Mouse (Mus musculus): Measurements from ENCODE around the gene Gm10251. TPM values are rescaled to one million over a fixed set of nuclear protein-coding genes. Genes with fewer than 3 reads are reported as not detected.
"Not testable (repeated sequence)": the region's sequence is repeated elsewhere in the genome, so short reads cannot be mapped to it uniquely, and the experiment has no call there.

Gene Gm10251
- not detected in 2 replicates for polyA plus RNA-seq (2012; rRNA removed)
- polyA plus RNA-seq (2014; fragmentation: Nextera tagmentation; extraction: Ambion mirVana), result not detected in 2 replicates

GRCm38 (mm10) chr14:6684070-6684469 lies at the start of gene Gm10251:
TSS of gene Gm10251 (minus strand) at chr14:6684170.
- not testable (repeated sequence) for H3K4me1 ChIP-seq (ENCODE audit: control insufficient read depth, insufficient read depth, low read length); DNase-seq (ENCODE audit: low spot score); H3K27me3 ChIP-seq (ENCODE audit: control insufficient read depth, insufficient read depth, low read length); H3K36me3 ChIP-seq (ENCODE audit: control insufficient read depth, insufficient read depth, low read length); H3K4me3 ChIP-seq (replicated peaks; ENCODE audit: low read length); H3K4me2 ChIP-seq (replicated peaks; ENCODE audit: low read depth, low read length, severe bottlenecking); H3K9ac ChIP-seq (ENCODE audit: low read depth, low read length, severe bottlenecking); H3K9me3 ChIP-seq (ENCODE audit: control insufficient read depth, low read length); H3K27ac ChIP-seq (replicated peaks; ENCODE audit: low read depth, low read length); ATAC-seq (ENCODE audit: low FRiP score, low read depth)
- WGBS, result no CpG with 5 or more reads among the region's 1 CpGs

DNA sequence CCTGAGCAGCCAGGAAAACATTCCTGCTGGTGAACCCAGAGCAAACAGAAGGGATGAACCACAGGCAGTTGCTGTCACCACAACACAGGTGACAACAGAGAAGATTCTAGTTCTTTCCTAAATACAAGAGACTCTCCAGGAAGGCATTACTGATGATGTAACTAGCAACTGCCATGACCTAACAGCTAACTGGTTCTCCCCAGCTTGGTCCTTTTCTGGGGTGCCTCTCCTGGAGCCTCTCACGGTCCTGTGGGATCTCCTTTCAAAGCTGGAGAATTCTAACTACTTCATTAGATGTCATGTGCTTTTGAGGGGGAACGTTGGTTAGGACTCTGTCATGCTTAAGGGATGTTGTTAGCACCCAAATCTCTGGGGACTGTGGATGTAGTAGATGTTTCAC lies 36.2 kb upstream of the Gm10251 start, which contains the start of gene Gm8050:
Gene Gm8050 (minus strand): TSS at position 101 of the 400 bp plus-strand sequence.
- H3K4me1 ChIP-seq (ENCODE audit: control insufficient read depth, insufficient read depth, low read length); ATAC-seq (ENCODE audit: low FRiP score, low read depth); H3K4me3 ChIP-seq (replicated peaks; ENCODE audit: low read length); H3K36me3 ChIP-seq (ENCODE audit: control insufficient read depth, insufficient read depth, low read length); H3K9me3 ChIP-seq (ENCODE audit: control insufficient read depth, low read length); H3K27me3 ChIP-seq (ENCODE audit: control insufficient read depth, insufficient read depth, low read length); H3K9ac ChIP-seq (ENCODE audit: low read depth, low read length, severe bottlenecking); DNase-seq (ENCODE audit: low spot score); H3K27ac ChIP-seq (replicated peaks; ENCODE audit: low read depth, low read length); H3K4me2 ChIP-seq (replicated peaks; ENCODE audit: low read depth, low read length, severe bottlenecking): not testable (repeated sequence)
- no CpG with 5 or more reads among the region's 2 CpGs for WGBS

- not testable (repeated sequence) for H3K27me3 ChIP-seq (ENCODE audit: control insufficient read depth, insufficient read depth, low read length); H3K27ac ChIP-seq (replicated peaks; ENCODE audit: low read depth, low read length); H3K36me3 ChIP-seq (ENCODE audit: control insufficient read depth, insufficient read depth, low read length); ATAC-seq (ENCODE audit: low FRiP score, low read depth); H3K9ac ChIP-seq (ENCODE audit: low read depth, low read length, severe bottlenecking); H3K9me3 ChIP-seq (ENCODE audit: control insufficient read depth, low read length); H3K4me2 ChIP-seq (replicated peaks; ENCODE audit: low read depth, low read length, severe bottlenecking); DNase-seq (ENCODE audit: low spot score); H3K4me3 ChIP-seq (replicated peaks; ENCODE audit: low read length); H3K4me1 ChIP-seq (ENCODE audit: control insufficient read depth, insufficient read depth, low read length)
- 60% methylated on average over 1 of the region's 2 CpGs for WGBS
Observed at GRCm38 (mm10) chr14:6622318-6622717, 61.7 kb downstream of the Gm10251 start, which contains the start of gene Gm3460. TSS of gene Gm3460 (minus strand) at chr14:6622418.

DNA sequence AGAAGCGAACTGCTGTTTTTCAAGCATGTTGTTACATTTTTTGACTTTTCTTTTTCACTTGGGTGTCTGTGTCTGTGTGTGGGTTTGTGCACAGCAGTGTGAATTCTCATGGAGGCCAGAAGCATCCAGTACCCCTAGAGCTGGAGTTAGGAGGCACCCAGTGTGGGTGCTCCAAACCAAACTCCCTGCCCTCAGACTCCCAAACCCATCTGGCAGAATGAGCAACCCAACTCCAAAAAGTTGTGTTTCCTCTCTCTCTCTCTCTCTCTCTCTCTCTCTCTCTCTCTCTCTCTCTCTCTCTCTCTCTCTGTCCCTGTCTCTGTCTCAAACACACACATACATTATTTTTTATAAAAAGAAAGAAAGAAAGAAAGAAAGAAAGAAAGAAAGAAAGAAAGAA lies 77.5 kb downstream of the Gm10251 start:
- not testable (repeated sequence) for H3K9me3 ChIP-seq (ENCODE audit: control insufficient read depth, low read length); H3K27ac ChIP-seq (replicated peaks; ENCODE audit: low read depth, low read length); H3K9ac ChIP-seq (ENCODE audit: low read depth, low read length, severe bottlenecking); H3K36me3 ChIP-seq (ENCODE audit: control insufficient read depth, insufficient read depth, low read length); DNase-seq (ENCODE audit: low spot score); H3K27me3 ChIP-seq (ENCODE audit: control insufficient read depth, insufficient read depth, low read length); H3K4me2 ChIP-seq (replicated peaks; ENCODE audit: low read depth, low read length, severe bottlenecking); H3K4me3 ChIP-seq (replicated peaks; ENCODE audit: low read length); ATAC-seq (ENCODE audit: low FRiP score, low read depth); H3K4me1 ChIP-seq (ENCODE audit: control insufficient read depth, insufficient read depth, low read length)
- no CpG with 5 or more reads among the region's 1 CpGs for WGBS

DNA sequence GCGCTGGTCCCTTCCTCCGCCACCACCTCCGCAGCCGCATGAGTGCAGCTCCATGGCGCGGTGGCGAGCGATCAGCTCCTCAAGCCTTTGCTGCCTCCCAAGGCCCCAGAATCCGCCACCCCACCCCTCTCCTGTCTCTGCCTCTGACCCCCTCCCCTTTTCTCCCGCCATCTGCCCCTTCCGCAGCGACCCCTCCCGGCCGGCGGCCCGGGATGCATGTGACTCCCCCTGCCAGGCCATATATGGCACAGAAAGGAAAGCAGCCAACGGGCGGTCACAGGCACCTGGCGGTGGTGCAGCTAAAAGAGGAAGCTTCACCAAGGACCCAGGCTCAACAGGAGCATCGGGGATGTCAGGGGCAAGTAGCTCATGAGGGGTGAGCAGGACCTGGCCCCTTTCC lies 79.0 kb downstream of the Gm10251 start:
- WGBS, result 2% methylated on average over 7 of the region's 20 CpGs
- H3K27me3 ChIP-seq (ENCODE audit: control insufficient read depth, insufficient read depth, low read length); H3K9me3 ChIP-seq (ENCODE audit: control insufficient read depth, low read length); H3K36me3 ChIP-seq (ENCODE audit: control insufficient read depth, insufficient read depth, low read length); ATAC-seq (ENCODE audit: low FRiP score, low read depth); H3K4me1 ChIP-seq (ENCODE audit: control insufficient read depth, insufficient read depth, low read length); H3K27ac ChIP-seq (replicated peaks; ENCODE audit: low read depth, low read length): not testable (repeated sequence)
- H3K9ac ChIP-seq (ENCODE audit: low read depth, low read length, severe bottlenecking), result peak overlapping the region; percentile 48; the same call in 1 of the 2 replicates
- peak overlapping the region; percentile 49 for H3K4me2 ChIP-seq (replicated peaks; ENCODE audit: low read depth, low read length, severe bottlenecking)
- peak overlapping the region; percentile 31 for H3K4me3 ChIP-seq (replicated peaks; ENCODE audit: low read length)
- peak; percentile 2 for DNase-seq (ENCODE audit: low spot score)

GRCm38 (mm10) chr14:6604551-6604950 lies 79.4 kb downstream of the Gm10251 start:
- H3K27ac ChIP-seq (replicated peaks; ENCODE audit: low read depth, low read length); H3K9me3 ChIP-seq (ENCODE audit: control insufficient read depth, low read length); DNase-seq (ENCODE audit: low spot score); ATAC-seq (ENCODE audit: low FRiP score, low read depth); H3K4me1 ChIP-seq (ENCODE audit: control insufficient read depth, insufficient read depth, low read length); H3K27me3 ChIP-seq (ENCODE audit: control insufficient read depth, insufficient read depth, low read length); H3K36me3 ChIP-seq (ENCODE audit: control insufficient read depth, insufficient read depth, low read length): not testable (repeated sequence)
- peak overlapping the region; percentile 48; the same call in 1 of the 2 replicates for H3K9ac ChIP-seq (ENCODE audit: low read depth, low read length, severe bottlenecking)
- peak overlapping the region; percentile 49 for H3K4me2 ChIP-seq (replicated peaks; ENCODE audit: low read depth, low read length, severe bottlenecking)
- H3K4me3 ChIP-seq (replicated peaks; ENCODE audit: low read length), result peak overlapping the region; percentile 31
- 11% methylated on average over 13 of the region's 20 CpGs for WGBS

DNA sequence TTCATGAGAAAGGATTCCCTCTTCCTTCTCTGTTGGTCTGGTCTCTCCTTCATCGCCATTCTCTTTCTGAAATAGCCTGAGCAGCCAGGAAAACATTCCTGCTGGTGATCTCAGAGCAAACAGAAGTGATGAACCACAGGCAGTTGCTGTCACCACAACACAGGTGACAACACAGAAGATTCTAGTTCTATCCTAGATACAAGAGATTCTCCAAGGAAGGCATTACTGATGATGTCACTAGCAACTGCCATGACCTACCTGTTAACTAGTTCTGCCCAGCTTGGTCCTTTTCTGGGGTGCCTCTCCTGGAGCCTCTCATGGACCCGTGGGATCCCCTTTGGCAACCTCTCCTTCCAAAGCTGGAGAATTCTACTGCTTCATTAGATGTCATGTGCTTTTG lies 93.5 kb downstream of the Gm10251 start, which contains the start of gene Gm3629:
Gene Gm3629 (minus strand): TSS at position 101 of the 400 bp plus-strand sequence.
- not testable (repeated sequence) for H3K4me3 ChIP-seq (replicated peaks; ENCODE audit: low read length); H3K9me3 ChIP-seq (ENCODE audit: control insufficient read depth, low read length); H3K4me2 ChIP-seq (replicated peaks; ENCODE audit: low read depth, low read length, severe bottlenecking); DNase-seq (ENCODE audit: low spot score); H3K27ac ChIP-seq (replicated peaks; ENCODE audit: low read depth, low read length); H3K27me3 ChIP-seq (ENCODE audit: control insufficient read depth, insufficient read depth, low read length); H3K9ac ChIP-seq (ENCODE audit: low read depth, low read length, severe bottlenecking); ATAC-seq (ENCODE audit: low FRiP score, low read depth); H3K36me3 ChIP-seq (ENCODE audit: control insufficient read depth, insufficient read depth, low read length); H3K4me1 ChIP-seq (ENCODE audit: control insufficient read depth, insufficient read depth, low read length)
- 22% methylated on average over 1 of the region's 2 CpGs for WGBS
